Mouse (Mus musculus) right cerebral cortex, postnatal 25 days (tissue): ENCODE measurements around the gene Mvd.

Experiments used
- DNase-seq: peaks from one replicate; pipeline ENCODE4 v3.0.0; 2022

The Mvd gene

GRCm38 (mm10) chr8:122454409-122454808 is 11.2 kb upstream of the Mvd start:
- no peak for DNase-seq

DNA sequence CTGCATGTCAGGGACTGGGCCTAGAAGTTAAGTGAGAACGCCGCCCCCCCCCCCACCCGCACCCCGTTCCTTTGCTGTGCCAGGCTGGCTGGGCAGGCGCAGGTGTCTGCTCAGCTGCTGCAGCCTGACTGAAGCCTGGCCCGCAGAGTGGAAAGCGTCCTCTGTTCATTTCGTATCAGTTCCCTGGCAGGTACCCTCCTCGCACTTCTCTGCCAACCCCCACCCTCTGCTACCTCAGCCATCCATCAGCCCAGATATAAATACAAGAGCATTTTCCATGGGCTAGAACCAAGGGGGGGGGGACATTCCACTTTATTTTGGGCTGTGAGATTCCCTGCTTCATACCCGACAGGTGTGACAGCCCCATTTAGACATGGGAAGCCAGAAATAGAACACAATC is 8.9 kb upstream of the Mvd start:
- no peak for DNase-seq

DNA sequence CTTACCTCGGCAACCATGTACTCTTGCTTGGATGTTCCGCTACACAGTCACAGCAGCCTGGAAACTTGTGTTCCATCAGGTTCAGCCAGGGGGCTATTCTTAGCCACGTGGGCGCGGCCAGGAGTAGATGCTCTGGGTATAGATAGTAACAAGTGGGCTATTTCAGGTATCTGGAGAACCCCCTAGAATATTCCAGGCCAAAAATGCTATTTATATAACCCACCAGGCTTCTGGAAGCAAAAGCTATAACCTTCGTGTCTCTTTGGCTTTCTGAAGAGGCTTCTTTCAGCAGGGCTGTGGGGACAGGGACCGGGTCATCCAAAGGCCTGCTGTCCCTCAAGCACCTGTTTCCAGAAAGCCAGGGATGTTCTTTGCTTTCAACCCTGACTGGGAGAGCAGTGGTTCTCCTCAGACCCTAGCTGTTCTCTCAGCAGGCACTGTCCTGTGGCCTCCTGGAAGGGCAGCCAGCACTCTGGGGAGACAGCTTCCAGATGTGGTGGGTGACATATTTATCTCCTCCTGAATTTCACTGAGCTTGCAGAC is 8.0 kb upstream of the Mvd start:
- DNase-seq, result no peak

DNA sequence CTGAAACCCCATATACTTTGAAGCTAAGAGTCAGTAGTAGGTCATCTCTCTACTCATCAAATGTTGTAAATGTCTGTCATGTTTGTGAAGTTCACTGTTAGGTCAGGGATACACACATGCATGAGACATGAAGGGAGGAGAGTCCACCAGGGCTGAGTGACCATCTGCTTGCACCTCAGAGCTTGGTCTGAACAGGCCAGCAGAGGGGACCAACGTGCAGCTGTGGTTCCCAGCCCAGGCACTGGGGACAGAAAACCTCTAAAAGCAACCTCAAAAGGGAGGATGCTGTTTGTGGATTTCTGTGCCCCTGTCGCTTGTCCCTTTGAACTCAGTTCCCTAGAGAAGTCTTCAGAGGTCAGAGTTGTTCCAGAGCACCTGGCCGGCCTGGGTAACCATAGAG is 2.0 kb upstream of the Mvd start:
- no peak for DNase-seq

DNA sequence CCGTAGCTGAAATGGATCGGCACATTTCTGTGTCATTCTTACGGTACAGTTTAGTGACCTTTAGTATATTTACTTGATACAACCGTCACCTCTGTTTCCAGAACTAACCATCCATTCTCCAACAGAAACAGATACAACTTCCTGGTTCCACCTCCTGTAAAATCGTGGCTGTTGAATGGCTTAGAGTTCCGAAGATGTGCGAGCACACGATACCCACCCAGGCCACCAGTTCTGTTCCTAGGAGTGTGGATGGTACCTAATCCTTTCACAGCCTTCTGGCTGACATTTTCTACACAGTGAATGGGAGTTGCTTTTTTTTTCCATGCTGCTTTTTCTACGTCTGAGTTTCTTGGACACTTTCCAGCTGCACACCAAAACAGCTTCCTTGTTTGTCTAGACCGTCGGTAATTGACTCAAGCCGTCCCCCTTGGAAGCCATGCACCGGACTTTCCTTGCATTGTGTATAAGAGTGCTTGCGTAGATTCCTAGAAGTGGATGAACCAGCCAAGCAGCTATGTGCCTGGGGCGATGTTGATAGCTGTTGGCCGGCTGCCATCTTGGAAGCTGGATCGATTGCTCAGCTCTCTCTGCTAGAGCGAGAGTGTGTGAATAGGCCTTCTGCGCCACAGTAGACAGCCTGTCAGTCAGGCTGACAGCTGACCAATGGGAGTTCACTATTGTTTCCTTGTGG is 981 bp upstream of the Mvd start:
- peak; percentile 76 for DNase-seq

DNA sequence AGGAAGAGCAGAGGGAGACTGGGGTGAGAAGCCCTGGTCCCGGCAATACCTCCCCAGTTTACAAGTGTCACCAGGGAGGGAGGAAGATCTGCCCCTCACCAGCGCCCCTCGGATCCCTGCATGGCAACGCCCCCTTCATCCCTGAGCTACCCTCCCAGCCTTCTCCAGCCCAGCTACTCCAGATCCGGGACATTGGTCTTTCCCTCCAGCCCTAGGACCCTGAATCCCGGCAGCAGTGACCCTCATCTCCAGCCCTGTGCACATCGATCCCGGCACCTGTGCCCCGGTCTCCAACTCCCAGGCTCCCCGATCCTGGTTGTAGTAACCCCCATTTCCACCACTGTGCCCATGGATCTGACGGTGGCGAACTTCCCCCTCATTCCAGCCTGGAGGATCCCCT is 441 bp downstream of the Mvd start:
- DNase-seq, result no peak

- DNase-seq, result no peak
These were observed 866 bp downstream of the Mvd start for GRCm38 (mm10) chr8:122442356-122442755.

GRCm38 (mm10) chr8:122441326-122441725 is 1.9 kb downstream of the Mvd start:
- DNase-seq, result no peak

DNA sequence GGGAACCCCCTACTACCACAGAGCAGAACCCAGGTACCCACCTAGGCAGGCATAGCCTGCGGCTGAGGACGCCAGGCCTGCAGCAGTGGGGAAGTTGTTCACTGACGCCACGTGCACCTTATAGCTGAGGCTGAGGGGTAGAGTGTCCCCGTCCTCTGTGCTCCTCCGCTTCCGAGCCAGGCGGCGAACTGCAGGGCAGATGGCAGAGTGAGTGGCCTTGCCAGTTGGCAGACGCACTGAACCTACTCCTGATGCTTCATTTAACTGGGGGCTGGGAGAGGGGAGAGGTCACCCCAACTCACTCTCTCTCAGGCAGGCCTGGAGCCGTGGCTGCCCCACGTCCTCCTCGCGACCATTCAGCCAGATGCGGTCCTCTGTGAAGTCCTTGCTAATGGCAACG is 3.9 kb downstream of the Mvd start:
- no peak for DNase-seq

GRCm38 (mm10) chr8:122437708-122438331 is 5.4 kb downstream of the Mvd start:
- no peak for DNase-seq

GRCm38 (mm10) chr8:122436586-122437125 is 6.6 kb downstream of the Mvd start:
- no peak for DNase-seq

DNA sequence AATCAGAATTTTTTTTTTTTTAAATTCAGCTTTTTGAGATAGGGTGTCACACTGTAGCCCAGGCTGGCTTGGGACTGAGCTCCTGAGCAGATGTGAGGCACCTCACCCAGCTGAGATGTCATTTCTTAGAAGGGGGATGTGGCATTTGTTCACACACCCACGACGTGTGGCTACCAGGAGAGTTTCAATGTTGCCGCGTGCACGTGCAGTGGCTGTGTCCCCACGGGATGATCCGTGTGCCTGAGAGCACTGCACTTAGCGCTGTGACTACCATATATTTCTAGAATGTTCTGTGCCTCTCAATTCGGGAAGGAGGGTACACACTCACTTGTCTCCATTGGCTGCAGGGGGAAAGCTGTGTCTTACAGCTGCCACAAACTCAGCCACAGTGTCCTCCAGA is 7.1 kb downstream of the Mvd start:
- DNase-seq, result no peak

DNA sequence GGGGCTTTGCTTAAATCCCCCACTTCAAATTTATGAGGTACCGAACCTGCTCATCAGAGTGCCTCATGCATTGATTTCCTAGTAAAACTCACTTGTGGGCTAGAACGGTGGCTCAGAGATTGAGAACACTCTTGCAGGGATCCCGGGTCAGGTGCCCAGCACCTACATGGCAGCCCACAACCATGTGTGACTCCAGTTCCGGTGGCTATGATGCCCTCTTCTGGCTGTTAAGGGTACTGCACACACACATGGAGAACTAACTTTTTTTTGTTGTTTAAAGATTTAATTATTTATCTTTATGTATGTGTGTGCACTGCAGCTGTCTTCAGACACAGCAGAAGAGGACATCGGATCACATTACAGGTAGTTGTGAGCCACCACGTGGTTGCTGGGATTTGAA is 7.8 kb downstream of the Mvd start:
- no peak for DNase-seq

- DNase-seq, result no peak
These were observed 9.8 kb downstream of the Mvd start for GRCm38 (mm10) chr8:122433269-122433905.

GRCm38 (mm10) chr8:122432443-122433268 is 10.6 kb downstream of the Mvd start, which contains the start of gene Cyba:
Gene Cyba, minus strand, starts transcription at chr8:122432930.
- DNase-seq, result no peak

DNA sequence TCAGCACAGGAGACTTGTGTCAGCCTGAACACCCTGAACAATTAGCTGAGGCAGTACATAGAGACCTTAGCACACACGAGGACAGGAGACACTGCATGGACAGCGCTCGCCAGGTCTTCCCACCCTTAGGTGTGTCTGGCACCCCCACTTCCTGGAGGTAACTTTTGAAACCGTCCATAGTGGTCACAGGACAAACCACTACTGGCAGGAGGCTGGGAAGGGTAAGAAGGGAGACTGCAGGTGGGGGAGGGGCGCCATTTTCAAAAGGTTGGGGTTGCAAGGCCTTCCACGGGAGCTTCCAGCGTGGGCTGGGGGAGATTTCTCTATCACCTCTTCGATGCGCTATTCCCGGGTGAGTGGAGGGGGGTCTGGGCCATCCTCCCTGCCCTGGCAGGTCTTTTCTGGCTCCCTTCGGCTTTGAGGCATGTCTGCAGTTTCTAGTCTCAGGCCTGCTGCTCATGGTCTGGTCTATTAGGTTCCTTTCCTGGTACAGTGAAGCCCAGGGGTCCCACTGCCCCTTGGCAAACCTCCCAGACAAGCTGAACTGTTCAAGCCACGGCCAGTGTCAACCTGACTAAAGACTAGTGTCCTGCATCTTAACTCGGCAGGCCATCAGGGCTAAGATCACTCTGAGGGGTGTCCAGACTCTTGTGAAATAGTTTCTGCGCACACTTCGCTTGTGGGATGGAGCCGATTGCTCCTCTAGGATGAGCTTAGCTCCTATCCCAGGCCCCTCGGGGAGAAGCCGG is 11.4 kb downstream of the Mvd start:
- no peak for DNase-seq

DNA sequence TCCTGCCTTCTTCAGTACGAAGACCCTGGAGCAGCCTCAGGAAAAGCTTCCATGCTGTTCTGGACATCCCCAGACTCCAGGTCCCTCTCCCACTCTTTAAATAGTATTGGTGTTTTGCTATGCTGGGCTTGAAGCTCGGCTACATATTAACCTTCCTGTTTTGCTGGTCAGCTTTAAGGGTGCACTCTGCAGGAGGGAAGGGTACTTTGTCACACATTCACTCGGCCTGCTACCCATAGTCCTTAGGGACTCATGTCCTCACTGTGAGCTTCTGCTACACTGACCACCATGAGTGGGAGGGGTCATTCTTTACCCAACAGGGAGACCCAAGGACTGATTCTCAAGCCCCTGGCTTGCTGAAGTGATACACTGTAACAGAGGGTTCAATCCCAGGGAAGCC is 12.6 kb downstream of the Mvd start:
- no peak for DNase-seq

DNA sequence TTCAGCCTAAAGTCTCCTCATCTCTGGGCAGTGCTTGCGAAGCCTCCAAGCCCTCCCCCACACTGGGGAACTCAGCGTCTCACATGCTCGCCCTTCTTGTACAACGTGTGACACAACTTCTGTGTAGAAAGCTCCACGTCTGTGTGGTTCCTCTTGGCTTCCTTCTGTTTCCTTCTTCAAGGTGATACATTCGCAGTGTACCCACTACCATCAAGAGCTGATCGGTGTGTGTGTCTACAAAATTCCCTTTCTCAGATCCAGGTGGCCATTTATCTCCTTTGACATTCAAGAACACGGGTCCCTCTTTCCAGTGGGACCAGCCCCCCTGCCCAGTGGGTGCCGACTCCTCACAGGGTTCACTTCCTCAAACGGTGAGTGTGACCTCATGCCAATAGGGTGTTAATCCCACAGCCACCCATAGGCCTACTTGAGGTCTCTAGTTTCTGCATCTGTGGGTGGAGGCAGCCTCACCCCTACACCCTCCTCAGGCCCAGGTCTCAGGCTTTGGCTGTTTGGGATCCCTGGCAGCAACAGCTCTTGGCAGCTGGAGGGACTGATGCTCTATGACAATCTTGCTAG is 13.1 kb downstream of the Mvd start:
- DNase-seq, result no peak

GRCm38 (mm10) chr8:122428163-122428562 is 15.1 kb downstream of the Mvd start:
- DNase-seq, result no peak

- DNase-seq, result no peak
These were observed 15.6 kb downstream of the Mvd start for GRCm38 (mm10) chr8:122427607-122428006.

DNA sequence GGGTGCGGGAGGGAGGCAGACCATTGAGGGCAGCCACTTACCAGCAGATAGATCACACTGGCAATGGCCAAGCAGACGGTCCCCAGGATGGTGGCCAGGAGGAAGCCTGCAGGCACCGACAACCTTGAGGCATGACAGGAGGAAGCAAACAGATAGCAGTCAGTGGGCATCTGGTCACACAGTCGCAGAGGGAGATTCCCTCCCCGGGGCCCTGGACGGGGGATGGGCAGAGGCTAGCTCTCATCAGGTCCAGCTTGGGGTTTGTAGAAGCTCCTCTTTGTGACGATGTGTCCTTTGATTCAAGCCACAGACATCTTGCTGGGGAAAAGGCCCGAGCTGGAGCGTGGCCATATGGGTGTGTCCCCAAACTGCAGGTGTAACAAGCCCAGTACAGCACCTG is 17.1 kb downstream of the Mvd start:
- no peak for DNase-seq

DNA sequence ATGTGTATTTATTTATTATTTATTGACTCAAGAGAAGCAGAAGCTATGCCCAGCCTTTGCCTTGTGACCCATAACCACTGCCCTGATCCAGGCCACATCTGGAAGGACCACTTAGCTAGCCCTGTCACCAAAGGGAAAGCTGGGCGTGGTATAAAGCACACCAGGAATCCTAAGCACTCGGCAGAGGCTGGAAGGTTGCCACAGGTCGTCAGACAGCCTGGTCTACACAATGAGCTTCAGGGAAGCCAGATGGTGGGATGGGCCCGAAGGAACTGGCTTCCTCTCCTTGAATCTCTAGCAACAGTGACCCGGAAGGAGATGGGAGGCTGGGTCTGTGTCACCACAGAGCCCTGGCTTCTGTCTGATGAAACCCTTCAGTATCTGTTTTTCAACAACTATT is 19.6 kb downstream of the Mvd start:
- DNase-seq, result no peak
